Comparison of ENCODE assay signal across 8 mouse cellular contexts in the genomic region with DNA sequence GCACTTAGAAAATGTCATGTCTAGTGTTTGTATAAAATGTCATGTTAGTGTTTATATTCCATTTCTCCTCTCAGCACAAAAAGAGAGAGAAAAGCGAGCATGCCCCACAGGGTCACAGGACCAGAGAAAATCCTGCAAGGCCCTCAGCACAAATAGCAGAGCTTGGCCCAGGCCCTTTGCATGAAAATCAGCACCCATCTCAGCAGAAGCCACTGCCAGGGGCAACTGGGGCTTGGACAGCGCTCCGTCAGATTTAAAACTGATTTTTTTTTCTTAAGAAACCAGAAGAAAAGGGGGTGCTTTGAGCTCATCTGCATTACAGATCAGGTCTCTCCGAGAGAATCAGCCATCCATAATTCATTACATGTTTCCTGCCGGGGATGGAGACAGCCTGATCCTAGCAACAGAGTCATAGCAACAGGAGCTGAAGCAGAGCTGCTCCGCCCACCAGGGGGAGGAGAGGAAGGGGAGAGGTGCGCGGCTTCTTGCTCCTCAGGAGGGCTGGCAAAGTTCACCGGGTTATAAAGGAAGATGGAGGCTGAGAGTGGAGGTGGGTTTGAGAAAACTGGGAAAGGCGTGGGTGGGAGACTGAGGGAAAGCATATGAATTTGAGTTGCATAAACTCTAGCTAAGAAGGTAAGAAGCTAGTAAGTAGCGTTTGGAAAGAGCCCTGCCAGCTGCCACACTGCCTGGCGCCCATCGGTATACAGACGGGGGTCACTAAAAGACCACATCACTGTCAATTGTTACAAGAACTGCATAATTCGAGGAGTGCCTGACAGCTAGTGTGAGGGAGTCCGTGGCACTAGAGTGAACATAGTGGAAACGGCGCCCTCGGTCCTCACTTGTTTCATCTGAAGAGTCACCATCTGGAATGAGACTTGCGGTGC.
DNase-seq lines count a peak whose midpoint lies in the region; ATAC-seq lines count a peak whose summit lies in the region.

No protein-coding gene starts in this region.

- H3K4me3 ChIP-seq in neural tube, embryonic 15.5 days (replicated peaks), result peak overlapping the region; percentile 24

- H3K9ac ChIP-seq in neural tube, embryonic 15.5 days (replicated peaks), result no peak overlapping the region

- H3K4me1 ChIP-seq in neural tube, embryonic 15.5 days, result peaks cover 36% of the 10 kb centered on the region

- no peaks in the 10 kb centered on the region for H3K27me3 ChIP-seq in neural tube, embryonic 15.5 days (replicated peaks)

- intact Hi-C loops in heart, postnatal 14 days (cut with DNase I), result no loop called here

- peak; percentile 35 for DNase-seq in ES-CJ7 (ENCODE audit: low read depth, low spot score)
- DNase-seq in cerebellum, adult 9-11 months, result peak; percentile 29
- DNase-seq in frontal cortex, postnatal 10 days (ENCODE audit: low spot score in 2 of 2), result peak; percentile 80 to 87
- DNase-seq in left cerebral cortex, adult 8-10 months (ENCODE audit: low spot score in 2 of 2), result peak; percentile 58 to 89
- DNase-seq in testis, postnatal 14 days (ENCODE audit: low spot score), result no peak
- DNase-seq in heart, postnatal 14 days, result no peak
- no peak for DNase-seq in spleen, adult 18-20 months

- peak overlapping the region; percentile 76 for H3K27ac ChIP-seq in neural tube, embryonic 15.5 days (replicated peaks)

- 9% methylated on average over 20 of the region's 20 CpGs for WGBS in neural tube, embryonic 15.5 days

- no peaks in the 10 kb centered on the region for H3K9me3 ChIP-seq in neural tube, embryonic 15.5 days (replicated peaks)

- peak overlapping the region; percentile 52 for H3K4me2 ChIP-seq in neural tube, embryonic 15.5 days

- peak; percentile 94 for ATAC-seq in neural tube, embryonic 15.5 days (ENCODE audit: low FRiP score)

- no peaks in the 10 kb centered on the region for H3K36me3 ChIP-seq in neural tube, embryonic 15.5 days

Comparison
In these comparisons a context has a peak if more than half of its experiments do, and no peak if none do; other contexts are left out.
1. DNase-seq: peak in ES-CJ7 (single experiment), cerebellum, adult 9-11 months (single experiment), frontal cortex, postnatal 10 days (2 of 2) and left cerebral cortex, adult 8-10 months (2 of 2); none in testis, postnatal 14 days (single experiment), heart, postnatal 14 days (0 of 2) and spleen, adult 18-20 months (0 of 2).